Mouse (Mus musculus): ENCODE measurements around the gene St6galnac5. TPM values are rescaled to one million over a fixed set of nuclear protein-coding genes. Genes with fewer than 3 reads are reported as not detected.

St6galnac5 gene
- polyA plus RNA-seq, 1 experiment from 2014 or later: 23.1 TPM

DNA sequence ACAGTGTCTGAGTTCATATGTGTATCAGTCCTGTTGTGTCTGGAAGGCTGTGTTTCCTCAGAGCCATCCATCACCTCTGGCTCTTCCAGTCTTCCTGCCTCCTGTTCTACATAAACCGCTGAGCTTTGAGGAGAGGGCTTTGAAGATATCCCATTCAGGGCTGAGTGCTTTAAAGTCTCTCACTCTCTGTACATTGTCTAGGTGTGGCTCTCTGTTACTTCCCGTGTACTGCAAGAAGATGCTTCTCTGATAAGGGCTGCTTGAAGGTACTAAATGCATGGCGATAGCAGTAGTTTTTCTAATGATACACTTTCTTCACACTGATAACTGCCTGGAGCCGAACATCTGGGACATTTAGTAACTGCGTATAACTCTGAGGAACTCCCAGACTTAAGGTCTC is 26.0 kb downstream of the St6galnac5 start:
- 90% methylated on average over 5 of the region's 5 CpGs for WGBS
- Histone ChIP-seq H3K27ac (ENCODE audit: low read length) (no peak overlapping the region), H3K4me1 (replicated peaks; ENCODE audit: control insufficient read depth, insufficient read depth, low read length) (0 out of 2 replicates have a peak, but pooled peaks cover 2% of the 10 kb centered on the region), H3K9ac (replicated peaks; ENCODE audit: low read depth, low read length) (no peak overlapping the region), H3K4me2 (ENCODE audit: low read length) (no peak overlapping the region), H3K9me3 (ENCODE audit: control insufficient read depth, low read length) (no peaks in the 10 kb centered on the region), H3K27me3 (replicated peaks; ENCODE audit: control insufficient read depth, insufficient read depth, low read length) (no peaks in the 10 kb centered on the region), H3K4me3 (replicated peaks; ENCODE audit: low read length) (no peak overlapping the region), H3K36me3 (ENCODE audit: control insufficient read depth, insufficient read depth) (no peaks in the 10 kb centered on the region)
- ATAC-seq: no peak

GRCm38 (mm10) chr3:152951634-152952545 is 30.2 kb downstream of the St6galnac5 start:
- H3K4me3 ChIP-seq (replicated peaks; ENCODE audit: low read length): no peak overlapping the region
- H3K4me2 ChIP-seq (ENCODE audit: low read length): no peak overlapping the region
- no peaks in the 10 kb centered on the region for H3K9me3 ChIP-seq (ENCODE audit: control insufficient read depth, low read length)
- ATAC-seq: no peak
- WGBS: 75% methylated on average over 11 of the region's 11 CpGs
- no peak overlapping the region for H3K27ac ChIP-seq (ENCODE audit: low read length)
- H3K4me1 ChIP-seq (replicated peaks; ENCODE audit: control insufficient read depth, insufficient read depth, low read length): no peaks in the 10 kb centered on the region
- no peaks in the 10 kb centered on the region for H3K27me3 ChIP-seq (replicated peaks; ENCODE audit: control insufficient read depth, insufficient read depth, low read length)
- H3K9ac ChIP-seq (replicated peaks; ENCODE audit: low read depth, low read length): no peak overlapping the region
- no peaks in the 10 kb centered on the region for H3K36me3 ChIP-seq (ENCODE audit: control insufficient read depth, insufficient read depth)

DNA sequence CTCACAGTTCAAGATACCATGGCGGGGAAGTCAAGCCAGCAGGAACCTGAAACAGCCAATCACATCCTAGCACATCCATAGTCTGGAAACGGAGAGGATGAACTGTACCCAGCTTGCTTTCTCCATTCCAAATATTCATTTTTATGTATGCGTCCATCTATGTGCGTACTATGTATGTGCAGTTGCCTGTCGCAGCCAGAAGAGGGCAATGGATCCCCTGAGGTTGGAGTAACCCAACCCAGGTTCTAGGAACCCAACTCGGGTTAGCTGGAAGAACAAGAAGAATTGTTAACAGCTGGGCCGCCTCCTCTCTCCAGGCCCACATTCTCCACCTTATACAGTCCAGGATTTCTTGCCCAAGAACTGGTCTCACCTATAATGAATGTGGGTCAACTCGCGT is 31.1 kb downstream of the St6galnac5 start:
- H3K9ac ChIP-seq (replicated peaks; ENCODE audit: low read depth, low read length): no peak overlapping the region
- no peak overlapping the region for H3K4me2 ChIP-seq (ENCODE audit: low read length)
- H3K4me1 ChIP-seq (replicated peaks; ENCODE audit: control insufficient read depth, insufficient read depth, low read length): no peaks in the 10 kb centered on the region
- H3K27ac ChIP-seq (ENCODE audit: low read length): 0 out of 2 replicates have a peak overlapping the region, but pooled peaks have one; percentile 24
- ATAC-seq: no peak
- 94% methylated on average over 9 of the region's 9 CpGs for WGBS
- no peak overlapping the region for H3K4me3 ChIP-seq (replicated peaks; ENCODE audit: low read length)
- no peaks in the 10 kb centered on the region for H3K9me3 ChIP-seq (ENCODE audit: control insufficient read depth, low read length)
- no peaks in the 10 kb centered on the region for H3K27me3 ChIP-seq (replicated peaks; ENCODE audit: control insufficient read depth, insufficient read depth, low read length)
- no peaks in the 10 kb centered on the region for H3K36me3 ChIP-seq (ENCODE audit: control insufficient read depth, insufficient read depth)

DNA sequence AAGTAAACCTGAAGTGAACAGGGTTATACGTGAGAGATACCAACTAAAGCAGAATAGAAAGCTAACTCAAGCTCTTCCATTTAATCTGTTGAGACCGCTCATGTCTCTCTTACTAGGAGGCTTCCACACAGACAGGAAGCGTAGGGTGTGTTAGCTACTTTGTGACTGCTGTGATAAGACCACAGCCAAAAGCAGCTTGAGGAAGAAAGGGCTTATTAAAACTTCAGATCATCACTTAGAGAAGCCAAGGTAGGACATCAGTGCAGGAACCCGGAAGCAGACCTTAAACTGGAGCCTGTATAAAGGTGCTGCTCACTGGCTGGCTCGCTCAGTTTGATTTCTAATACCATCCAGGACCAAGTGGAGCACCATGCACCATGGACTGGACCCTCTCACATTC is 31.7 kb downstream of the St6galnac5 start:
- H3K36me3 ChIP-seq (ENCODE audit: control insufficient read depth, insufficient read depth): no peaks in the 10 kb centered on the region
- no peak overlapping the region for H3K9ac ChIP-seq (replicated peaks; ENCODE audit: low read depth, low read length)
- H3K4me3 ChIP-seq (replicated peaks; ENCODE audit: low read length): no peak overlapping the region
- no peak overlapping the region for H3K4me2 ChIP-seq (ENCODE audit: low read length)
- no peaks in the 10 kb centered on the region for H3K27me3 ChIP-seq (replicated peaks; ENCODE audit: control insufficient read depth, insufficient read depth, low read length)
- WGBS: 95% methylated on average over 5 of the region's 5 CpGs
- H3K27ac ChIP-seq (ENCODE audit: low read length): no peak overlapping the region
- H3K4me1 ChIP-seq (replicated peaks; ENCODE audit: control insufficient read depth, insufficient read depth, low read length): no peaks in the 10 kb centered on the region
- ATAC-seq: no peak
- H3K9me3 ChIP-seq (ENCODE audit: control insufficient read depth, low read length): no peaks in the 10 kb centered on the region

DNA sequence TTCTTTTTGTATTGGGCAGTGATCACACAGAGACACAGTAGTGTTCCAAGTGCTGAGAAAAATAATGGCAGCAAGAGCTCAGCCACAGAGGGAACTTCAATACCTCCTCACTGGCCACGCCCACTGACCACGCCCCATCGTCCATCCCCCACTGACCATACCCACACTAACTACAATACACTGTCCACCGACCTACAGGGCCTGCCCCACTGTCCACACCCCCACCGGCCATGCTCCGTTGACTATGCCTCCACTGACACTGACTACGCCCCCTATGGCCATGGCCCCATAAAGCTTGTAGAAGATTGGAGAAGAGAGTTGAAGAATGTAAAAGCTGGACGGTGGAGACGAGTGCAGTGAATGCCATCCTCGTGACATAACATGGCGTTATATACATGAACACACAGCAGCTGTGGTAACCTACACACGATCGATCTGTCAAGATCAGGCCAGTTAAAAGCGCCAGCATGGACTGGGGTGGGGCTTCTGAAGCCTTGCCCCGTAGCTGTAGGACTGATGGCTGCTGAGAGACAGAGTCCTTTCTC is 32.7 kb downstream of the St6galnac5 start:
- H3K4me3 ChIP-seq (replicated peaks; ENCODE audit: low read length): no peak overlapping the region
- no peaks in the 10 kb centered on the region for H3K4me1 ChIP-seq (replicated peaks; ENCODE audit: control insufficient read depth, insufficient read depth, low read length)
- no peak overlapping the region for H3K9ac ChIP-seq (replicated peaks; ENCODE audit: low read depth, low read length)
- no peaks in the 10 kb centered on the region for H3K36me3 ChIP-seq (ENCODE audit: control insufficient read depth, insufficient read depth)
- no peak for ATAC-seq
- no peak overlapping the region for H3K27ac ChIP-seq (ENCODE audit: low read length)
- no peaks in the 10 kb centered on the region for H3K9me3 ChIP-seq (ENCODE audit: control insufficient read depth, low read length)
- H3K4me2 ChIP-seq (ENCODE audit: low read length): no peak overlapping the region
- 93% methylated on average over 15 of the region's 15 CpGs for WGBS
- H3K27me3 ChIP-seq (replicated peaks; ENCODE audit: control insufficient read depth, insufficient read depth, low read length): no peaks in the 10 kb centered on the region

GRCm38 (mm10) chr3:152948556-152948955 is 33.5 kb downstream of the St6galnac5 start:
- WGBS: 81% methylated on average over 7 of the region's 7 CpGs
- H3K4me3 ChIP-seq (replicated peaks; ENCODE audit: low read length): no peak overlapping the region
- no peak overlapping the region for H3K4me2 ChIP-seq (ENCODE audit: low read length)
- ATAC-seq: no peak
- no peak overlapping the region for H3K9ac ChIP-seq (replicated peaks; ENCODE audit: low read depth, low read length)
- H3K27me3 ChIP-seq (replicated peaks; ENCODE audit: control insufficient read depth, insufficient read depth, low read length): no peaks in the 10 kb centered on the region
- no peak overlapping the region for H3K27ac ChIP-seq (ENCODE audit: low read length)
- no peaks in the 10 kb centered on the region for H3K36me3 ChIP-seq (ENCODE audit: control insufficient read depth, insufficient read depth)
- H3K4me1 ChIP-seq (replicated peaks; ENCODE audit: control insufficient read depth, insufficient read depth, low read length): no peaks in the 10 kb centered on the region
- H3K9me3 ChIP-seq (ENCODE audit: control insufficient read depth, low read length): no peaks in the 10 kb centered on the region

GRCm38 (mm10) chr3:152947031-152947640 is 34.9 kb downstream of the St6galnac5 start:
- Histone ChIP-seq H3K9ac (replicated peaks; ENCODE audit: low read depth, low read length) (no peak overlapping the region), H3K4me3 (replicated peaks; ENCODE audit: low read length) (no peak overlapping the region), H3K27me3 (replicated peaks; ENCODE audit: control insufficient read depth, insufficient read depth, low read length) (no peaks in the 10 kb centered on the region), H3K9me3 (ENCODE audit: control insufficient read depth, low read length) (no peaks in the 10 kb centered on the region), H3K36me3 (ENCODE audit: control insufficient read depth, insufficient read depth) (no peaks in the 10 kb centered on the region), H3K27ac (ENCODE audit: low read length) (no peak overlapping the region), H3K4me2 (ENCODE audit: low read length) (no peak overlapping the region), H3K4me1 (replicated peaks; ENCODE audit: control insufficient read depth, insufficient read depth, low read length) (no peaks in the 10 kb centered on the region)
- peak; percentile 72 for ATAC-seq
- WGBS: 63% methylated on average over 11 of the region's 11 CpGs

- no peaks in the 10 kb centered on the region for H3K27me3 ChIP-seq (replicated peaks; ENCODE audit: control insufficient read depth, insufficient read depth, low read length)
- WGBS: 76% methylated on average over 3 of the region's 3 CpGs
These were observed 37.3 kb downstream of the St6galnac5 start for GRCm38 (mm10) chr3:152944766-152945165.

GRCm38 (mm10) chr3:152942985-152943384 is 39.1 kb downstream of the St6galnac5 start:
- no peaks in the 10 kb centered on the region for H3K4me1 ChIP-seq (replicated peaks; ENCODE audit: control insufficient read depth, insufficient read depth, low read length)
- H3K27ac ChIP-seq (ENCODE audit: low read length): no peak overlapping the region
- H3K9ac ChIP-seq (replicated peaks; ENCODE audit: low read depth, low read length): no peak overlapping the region
- no peak for ATAC-seq
- no peak overlapping the region for H3K4me3 ChIP-seq (replicated peaks; ENCODE audit: low read length)
- no peaks in the 10 kb centered on the region for H3K9me3 ChIP-seq (ENCODE audit: control insufficient read depth, low read length)
- no peaks in the 10 kb centered on the region for H3K27me3 ChIP-seq (replicated peaks; ENCODE audit: control insufficient read depth, insufficient read depth, low read length)
- WGBS: 66% methylated on average over 11 of the region's 11 CpGs
- no peak overlapping the region for H3K4me2 ChIP-seq (ENCODE audit: low read length)
- H3K36me3 ChIP-seq (ENCODE audit: control insufficient read depth, insufficient read depth): no peaks in the 10 kb centered on the region

More at GRCm38 (mm10) chr3:152944766-152945165, 37.3 kb downstream of the St6galnac5 start:
- Histone ChIP-seq H3K4me3 (replicated peaks; ENCODE audit: low read length) (no peak overlapping the region), H3K36me3 (ENCODE audit: control insufficient read depth, insufficient read depth) (no peaks in the 10 kb centered on the region), H3K27ac (ENCODE audit: low read length) (no peak overlapping the region), H3K9ac (replicated peaks; ENCODE audit: low read depth, low read length) (no peak overlapping the region), H3K9me3 (ENCODE audit: control insufficient read depth, low read length) (no peaks in the 10 kb centered on the region), H3K4me1 (replicated peaks; ENCODE audit: control insufficient read depth, insufficient read depth, low read length) (no peaks in the 10 kb centered on the region), H3K4me2 (ENCODE audit: low read length) (no peak overlapping the region)
- ATAC-seq: peak; percentile 56
